Mouse (Mus musculus) heart, adult 2 months (tissue): Measurements from ENCODE around the gene Kyat1. TPM values are rescaled to one million over a fixed set of nuclear protein-coding genes. Genes with fewer than 3 reads are reported as not detected.

Source experiments
- DNase-seq, 2 experiments: peaks; one replicate each; pipeline ENCODE4 v3.0.0; 2021
- H3K27ac ChIP-seq: fragments of 200-600 bp; 2 replicates; pipeline ENCODE4 v1.8.1; 2022
- H3K27me3 ChIP-seq: fragments of 200-500 bp; 2 replicates; pipeline ENCODE4 v1.6.1; 2012; ENCODE audit warnings: mild to moderate bottlenecking, low read length, inconsistent platforms, mixed read lengths; ENCODE audit not compliant: control insufficient read depth, insufficient read depth
- H3K36me3 ChIP-seq: fragments of 200-500 bp; 2 replicates; pipeline ENCODE4 v1.6.1; 2012; ENCODE audit warnings: low read length, inconsistent platforms; ENCODE audit not compliant: control insufficient read depth, insufficient read depth
- H3K4me1 ChIP-seq: fragments of 200-500 bp; 2 replicates; pipeline ENCODE4 v1.6.1; 2011; ENCODE audit warnings: low read length; ENCODE audit not compliant: control insufficient read depth, insufficient read depth
- H3K4me3 ChIP-seq: fragments of 200-600 bp; 2 replicates; pipeline ENCODE4 v1.8.1; 2022
- H3K79me2 ChIP-seq: fragments of 200-500 bp; replicated peaks from 2 replicates; pipeline ENCODE4 v1.6.1; 2012; ENCODE audit warnings: mild to moderate bottlenecking, inconsistent platforms, low read length, moderate library complexity, mixed read lengths; ENCODE audit not compliant: control insufficient read depth, insufficient read depth
- H3K9ac ChIP-seq: fragments of 200-500 bp; 2 replicates; pipeline ENCODE4 v1.6.1; 2012; ENCODE audit warnings: low read depth, mild to moderate bottlenecking, control low read depth, inconsistent platforms, low read length, mixed read lengths
- CTCF ChIP-seq: fragments of 200-600 bp; IDR thresholded peaks from 2 replicates; pipeline ENCODE4 v1.8.1; 2022; ENCODE audit warnings: antibody characterized with exemption, mild to moderate bottlenecking, moderate library complexity
- EP300 ChIP-seq: fragments of 200-500 bp; IDR thresholded peaks from 2 replicates; pipeline ENCODE4 v1.6.1; 2011; ENCODE audit warnings: low read depth, low read length, control low read depth; ENCODE audit not compliant: insufficient read depth
- POLR2A ChIP-seq: fragments of 200-500 bp; IDR thresholded peaks from 2 replicates; pipeline ENCODE4 v1.6.1; 2011; ENCODE audit warnings: mild to moderate bottlenecking, low read depth, low read length, control low read depth; ENCODE audit not compliant: insufficient read depth
- WGBS: fragments of 180-500 bp; shearing (Covaris S2); methylation state at CpG from one replicate; pipeline ENCODE4 v1.1.7; 2018; 5-methylcytosine and 5-hydroxymethylcytosine counted together
- intact Hi-C: fragments of 180-260 bp; cut with DNase I; formaldehyde crosslinking; loops from one replicate; pipeline ENCODE4 v1.15.1; 2025
- polyA plus RNA-seq: library from polyadenylated mRNA; depleted of rRNA; stranded (reverse); fragments of >200 nt; gene quantifications from 2 replicates; pipeline ENCODE4 v1.2.3, GENCODE M21; 2012
- total RNA-seq, 2 experiments: library from RNA; stranded (reverse); gene quantifications; 2 replicates each; pipeline ENCODE4 v1.2.3; 2021

The Kyat1 gene
- total and polyA plus RNA-seq, 3 experiments: 32.1 to 57.5 (median 35.7) TPM

DNA sequence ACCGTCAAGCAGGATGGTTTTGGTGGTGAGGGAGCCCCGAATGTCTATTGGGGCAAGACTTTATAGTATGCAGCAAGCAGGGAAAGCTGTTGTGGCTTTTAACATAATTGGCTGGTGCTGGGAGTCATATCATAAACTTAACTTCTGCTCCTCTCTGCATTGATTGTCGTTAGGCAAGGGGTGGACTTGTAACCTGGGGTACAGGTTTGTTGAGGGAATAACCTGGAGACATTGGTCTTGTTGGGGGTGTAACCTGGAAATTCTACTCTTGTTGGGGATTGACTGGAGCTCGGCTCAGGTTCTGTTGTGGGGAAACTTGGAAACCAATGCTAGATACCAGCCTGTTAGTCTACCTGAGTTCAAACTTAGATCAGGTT is 6.5 kb upstream of the Kyat1 start:
- Histone ChIP-seq H3K36me3 (no peaks in the 10 kb centered on the region), H3K27ac (no peak overlapping the region), H3K4me1 (peaks cover 1% of the 10 kb centered on the region; the same call in 1 of the 2 replicates), H3K27me3 (no peaks in the 10 kb centered on the region), H3K9ac (no peak overlapping the region), H3K79me2 (no peaks in the 10 kb centered on the region), H3K4me3 (no peak overlapping the region)
- intact Hi-C loops: no loop called here
- TF ChIP-seq EP300: no peak
- no peak for TF ChIP-seq CTCF
- TF ChIP-seq POLR2A: no peak
- 75% methylated on average over 4 of the region's 4 CpGs for WGBS
- DNase-seq: no peak

DNA sequence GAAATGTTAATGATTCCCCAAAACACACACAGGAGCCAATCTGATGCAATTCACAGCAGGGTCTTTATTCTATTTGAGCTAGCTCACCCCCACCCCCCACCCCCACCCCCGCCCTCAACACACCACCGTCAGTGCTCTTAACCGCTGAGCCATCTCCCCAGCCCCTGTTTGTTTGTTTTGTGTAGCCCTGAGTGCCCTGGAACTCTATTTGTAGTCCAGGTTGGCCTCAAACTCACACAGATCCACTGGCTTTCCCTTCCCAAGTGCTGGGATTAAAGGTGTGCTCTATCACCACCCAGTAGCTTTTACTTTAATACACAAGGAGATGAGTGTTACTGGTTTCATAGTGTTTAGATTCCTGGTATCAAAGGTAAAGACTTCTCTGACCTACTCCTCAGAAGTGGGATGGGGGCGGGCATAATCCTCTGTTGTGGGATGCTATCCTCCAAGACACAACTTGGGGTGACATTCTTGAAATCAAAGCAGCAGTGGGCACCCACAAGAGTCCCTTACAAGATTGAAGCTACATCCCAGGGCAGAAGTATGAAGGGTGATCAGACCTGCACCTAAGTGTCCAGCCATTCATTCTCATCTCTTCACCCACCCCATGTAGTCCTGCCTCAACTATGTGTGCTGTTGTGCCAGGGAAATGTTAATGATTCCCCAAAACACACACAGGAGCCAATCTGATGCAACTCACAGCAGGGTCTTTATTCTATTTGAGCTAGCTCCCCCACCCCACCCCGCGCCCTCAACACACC is 5.9 kb upstream of the Kyat1 start:
- Histone ChIP-seq H3K79me2 (no peaks in the 10 kb centered on the region), H3K4me1 (peaks cover 1% of the 10 kb centered on the region; the same call in 1 of the 2 replicates), H3K27me3 (no peaks in the 10 kb centered on the region), H3K27ac (no peak overlapping the region), H3K36me3 (no peaks in the 10 kb centered on the region), H3K4me3 (no peak overlapping the region), H3K9ac (no peak overlapping the region)
- WGBS: 75% methylated on average over 6 of the region's 6 CpGs
- intact Hi-C loops: no loop called here
- TF ChIP-seq EP300 (no peak), POLR2A (no peak), CTCF (no peak)
- no peak for DNase-seq

DNA sequence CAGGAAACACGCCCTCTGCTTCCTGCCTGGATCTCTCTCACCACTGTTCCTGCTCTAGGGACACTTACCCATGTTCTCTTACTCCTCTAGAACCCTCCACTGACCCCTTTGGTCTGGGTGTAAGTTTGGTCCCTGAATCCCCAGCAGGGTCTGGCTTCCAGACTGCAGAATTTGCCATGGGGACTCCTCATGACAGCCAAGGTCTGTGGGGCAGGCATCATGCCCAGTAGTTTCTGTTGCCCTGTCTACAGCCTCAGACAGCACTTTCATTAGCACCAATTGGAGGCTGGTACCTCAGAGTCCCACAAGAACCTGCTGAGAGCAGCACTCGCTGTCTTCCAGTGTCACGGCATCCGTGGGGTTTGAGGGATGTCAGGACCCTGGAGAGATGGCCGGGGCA is 2.2 kb upstream of the Kyat1 start:
- Histone ChIP-seq H3K36me3 (no peaks in the 10 kb centered on the region), H3K4me3 (no peak overlapping the region), H3K4me1 (peaks cover 5% of the 10 kb centered on the region), H3K79me2 (no peaks in the 10 kb centered on the region; the same call in 1 of the 2 replicates), H3K27ac (no peak overlapping the region), H3K27me3 (no peaks in the 10 kb centered on the region), H3K9ac (no peak overlapping the region)
- no peak for DNase-seq
- intact Hi-C loops: loop anchor here (2.0 kb wide), 1 partner anchor 63 kb away; no protein-coding TSS in a partner anchor
- TF ChIP-seq EP300 (no peak), CTCF (no peak), POLR2A (no peak)
- WGBS: 70% methylated on average over 5 of the region's 5 CpGs

DNA sequence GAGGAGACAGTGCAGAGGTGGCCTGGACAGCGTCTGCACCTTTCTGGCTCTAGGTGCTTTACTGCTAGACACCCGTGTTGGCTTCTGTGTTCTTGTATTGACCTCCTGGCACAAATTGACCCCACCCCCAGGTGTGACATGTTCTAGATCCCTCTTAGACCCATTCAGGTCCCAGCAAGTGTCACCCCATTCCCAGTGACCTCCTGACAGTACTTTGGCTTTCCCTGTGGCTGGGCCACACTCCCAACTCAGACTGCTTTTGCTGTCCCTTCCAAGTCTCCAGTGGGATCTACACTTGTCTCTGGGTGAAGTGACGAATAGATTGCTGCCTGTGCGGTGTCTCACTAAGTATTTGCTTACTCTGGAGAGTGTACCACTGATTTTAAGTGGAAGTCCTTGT is 1.8 kb upstream of the Kyat1 start:
- Histone ChIP-seq H3K79me2 (no peaks in the 10 kb centered on the region; the same call in 1 of the 2 replicates), H3K27me3 (no peaks in the 10 kb centered on the region), H3K27ac (no peak overlapping the region), H3K4me3 (no peak overlapping the region), H3K9ac (no peak overlapping the region), H3K4me1 (peaks cover 4% of the 10 kb centered on the region), H3K36me3 (no peaks in the 10 kb centered on the region)
- 76% methylated on average over 4 of the region's 4 CpGs for WGBS
- TF ChIP-seq POLR2A (no peak), CTCF (no peak), EP300 (no peak)
- intact Hi-C loops: loop anchor here (2.0 kb wide), 1 partner anchor 63 kb away; no protein-coding TSS in a partner anchor
- DNase-seq: no peak

DNA sequence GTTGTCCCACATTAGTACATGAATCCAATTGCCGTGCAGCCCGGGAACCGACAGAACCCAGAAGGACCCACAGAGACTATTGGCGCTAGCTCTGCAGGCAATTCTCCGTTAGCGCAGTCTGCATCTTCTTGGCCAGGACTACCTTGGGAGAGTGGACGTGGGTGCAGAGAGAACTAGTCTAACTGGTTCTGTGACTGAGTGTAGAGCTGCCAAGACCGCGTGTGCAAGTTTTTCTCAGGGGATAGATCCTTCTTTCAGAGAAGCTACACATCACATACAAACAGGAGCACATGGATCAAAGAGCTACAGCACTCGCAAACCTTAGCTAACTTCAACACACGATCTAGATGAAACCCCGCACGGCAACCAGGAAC is 405 bp downstream of the Kyat1 start:
- WGBS: 0% methylated on average over 13 of the region's 13 CpGs
- peak overlapping the region; percentile 68 for H3K4me3 ChIP-seq
- H3K79me2 ChIP-seq: no peaks in the 10 kb centered on the region; the same call in 1 of the 2 replicates
- peak overlapping the region; percentile 78 for H3K9ac ChIP-seq
- no peak for TF ChIP-seq EP300
- TF ChIP-seq CTCF: no peak
- TF ChIP-seq POLR2A: no peak
- peaks cover 4% of the 10 kb centered on the region for H3K4me1 ChIP-seq
- intact Hi-C loops: loop anchor here (2.0 kb wide), 1 partner anchor 26 kb away; the partner anchor contains the start of gene Spout1
- no peak for DNase-seq
- H3K27ac ChIP-seq: peak overlapping the region; percentile 91
- H3K27me3 ChIP-seq: no peaks in the 10 kb centered on the region
- no peaks in the 10 kb centered on the region for H3K36me3 ChIP-seq

DNA sequence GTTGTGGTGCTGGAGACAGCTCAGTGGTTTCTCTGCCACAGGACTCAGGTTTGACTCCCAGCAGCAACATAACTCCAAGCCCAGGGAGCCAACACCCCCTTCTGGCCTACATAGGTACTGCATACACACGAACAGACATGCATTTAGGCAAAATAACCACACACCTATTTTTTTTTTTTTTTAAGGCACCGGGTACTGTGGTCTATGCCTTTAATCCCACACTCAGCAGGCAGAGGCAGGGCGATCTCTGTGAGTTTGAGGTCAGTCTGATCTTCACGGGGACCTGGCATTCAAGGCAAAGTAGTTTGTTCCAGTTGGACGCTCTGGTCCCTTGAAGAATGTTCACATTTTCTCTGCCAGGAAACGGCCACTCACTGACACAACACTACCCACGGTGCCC is 2.2 kb downstream of the Kyat1 start:
- Histone ChIP-seq H3K27ac (no peak overlapping the region), H3K9ac (no peak overlapping the region), H3K27me3 (no peaks in the 10 kb centered on the region), H3K4me3 (no peak overlapping the region), H3K79me2 (no peaks in the 10 kb centered on the region; the same call in 1 of the 2 replicates), H3K4me1 (peaks cover 4% of the 10 kb centered on the region), H3K36me3 (no peaks in the 10 kb centered on the region)
- TF ChIP-seq CTCF (peak; percentile 60), POLR2A (no peak)
- WGBS: 69% methylated on average over 7 of the region's 7 CpGs
- no peak for DNase-seq
- intact Hi-C loops: no loop called here
